Mouse (Mus musculus) regulatory T cell (primary cell): ENCODE measurements at regions not wholly inside any gene's neighbourhood (a gene's known extent, or its start where the extent isn't known, plus 50 kb on each side); places are given as distances from the start of the nearest gene placed in this dataset.
"Not testable (repeated sequence)": the region's sequence is repeated elsewhere in the genome, so short reads cannot be mapped to it uniquely, and the experiment has no call there.

Experiments
- in situ Hi-C: fragments of 300-600 bp; cut with MboI, MseI; formaldehyde crosslinking; loops from one replicate; pipeline ENCODE4 v1.15.1; 2025; ENCODE audit warnings: high pct_unique_total_duplicates

- in situ Hi-C loops = no loop called here
These were observed 92.7 kb downstream of the Nucb2 start for GRCm38 (mm10) chr7:116596914-116597313.

- in situ Hi-C loops = loop anchor here (10.0 kb wide), 2 partner anchors 146 to 356 kb away; no protein-coding TSS in a partner anchor
These were observed 96.2 kb downstream of the Nucb2 start for GRCm38 (mm10) chr7:116600340-116600739.

- in situ Hi-C loops = loop anchor here (10.0 kb wide), 2 partner anchors 149 to 359 kb away; no protein-coding TSS in a partner anchor
These were observed 99.1 kb downstream of the Nucb2 start for GRCm38 (mm10) chr7:116603167-116603839.

GRCm38 (mm10) chr7:116603840-116604194 is 99.6 kb downstream of the Nucb2 start:
- in situ Hi-C loops = loop anchor here (10.0 kb wide), 2 partner anchors 149 to 359 kb away; no protein-coding TSS in a partner anchor

GRCm38 (mm10) chr7:116606255-116606654 is 102.1 kb downstream of the Nucb2 start:
- in situ Hi-C loops = loop anchor here (10.0 kb wide), 2 partner anchors 151 to 361 kb away; no protein-coding TSS in a partner anchor

GRCm38 (mm10) chr7:116606751-116607483 is 102.7 kb downstream of the Nucb2 start:
- in situ Hi-C loops = loop anchor here (10.0 kb wide), 2 partner anchors 152 to 362 kb away; no protein-coding TSS in a partner anchor

GRCm38 (mm10) chr7:116607628-116608225 is 103.6 kb downstream of the Nucb2 start:
- in situ Hi-C loops = loop anchor here (10.0 kb wide), 2 partner anchors 153 to 363 kb away; no protein-coding TSS in a partner anchor

GRCm38 (mm10) chr7:116608350-116609085 is 104.3 kb downstream of the Nucb2 start:
- in situ Hi-C loops = loop anchor here (10.0 kb wide), 2 partner anchors 154 to 364 kb away; no protein-coding TSS in a partner anchor

GRCm38 (mm10) chr7:116609406-116609805 is 105.2 kb downstream of the Nucb2 start:
- in situ Hi-C loops = loop anchor here (10.0 kb wide), 2 partner anchors 155 to 365 kb away; no protein-coding TSS in a partner anchor

GRCm38 (mm10) chr7:116609906-116610305 is 105.7 kb downstream of the Nucb2 start:
- in situ Hi-C loops = loop anchor here (10.0 kb wide), 2 partner anchors 155 to 365 kb away; no protein-coding TSS in a partner anchor

- in situ Hi-C loops = no loop called here
These were observed 111.8 kb downstream of the Nucb2 start for GRCm38 (mm10) chr7:116615984-116616383.

GRCm38 (mm10) chr7:116619636-116620035 is 115.5 kb downstream of the Nucb2 start:
- in situ Hi-C loops = no loop called here

GRCm38 (mm10) chr7:116620381-116620780 is 116.2 kb downstream of the Nucb2 start:
- in situ Hi-C loops = no loop called here

GRCm38 (mm10) chr7:116633210-116633609 is 129.0 kb downstream of the Nucb2 start:
- in situ Hi-C loops = no loop called here

- in situ Hi-C loops = no loop called here
These were observed 140.9 kb downstream of the Nucb2 start for GRCm38 (mm10) chr7:116644902-116645650.

GRCm38 (mm10) chr7:116654466-116654865 is 150.3 kb downstream of the Nucb2 start:
- in situ Hi-C loops = no loop called here

GRCm38 (mm10) chr7:116657040-116657439 is 152.9 kb downstream of the Nucb2 start:
- in situ Hi-C loops = not testable (repeated sequence)

GRCm38 (mm10) chr7:116665581-116665980 is 161.4 kb downstream of the Nucb2 start:
- in situ Hi-C loops = no loop called here

- in situ Hi-C loops = no loop called here
These were observed 170.2 kb downstream of the Nucb2 start for GRCm38 (mm10) chr7:116674199-116675019.

GRCm38 (mm10) chr7:116676696-116677095 is 172.5 kb downstream of the Nucb2 start:
- in situ Hi-C loops = no loop called here
